Mouse (Mus musculus): ENCODE data around the gene Mettl16. TPM values are rescaled to one million over a fixed set of nuclear protein-coding genes. Genes with fewer than 3 reads are reported as not detected.

Gene Mettl16
- polyA plus RNA-seq, 1 experiment, result 10.9 TPM

DNA sequence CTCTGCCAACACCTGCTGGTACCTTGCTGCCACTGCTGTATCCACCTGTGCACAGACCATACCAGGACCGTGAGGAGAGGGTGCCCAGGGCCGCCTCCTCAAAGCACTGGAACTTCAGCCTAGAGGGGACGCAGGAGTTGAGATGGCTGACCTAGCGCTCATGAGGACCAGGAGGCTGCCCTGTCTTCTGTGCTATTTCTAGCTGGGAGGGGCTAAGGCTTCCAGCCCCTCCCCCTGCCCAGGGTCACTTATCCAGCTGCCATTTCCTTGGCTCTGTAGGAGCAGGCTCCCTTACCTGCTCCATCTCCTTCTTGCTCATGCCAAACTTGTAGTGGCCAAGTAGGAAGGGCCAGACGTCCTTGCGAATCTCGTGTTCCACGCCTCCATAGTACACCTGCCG is 87.1 kb downstream of the Mettl16 start:
- no peaks in the 10 kb centered on the region for H3K79me2 ChIP-seq (ENCODE audit: control insufficient read depth, insufficient read depth)
- no peak overlapping the region for H3K4me2 ChIP-seq (ENCODE audit: low read depth)
- H3K27me3 ChIP-seq (ENCODE audit: control insufficient read depth, insufficient read depth, insufficient read length), result no peaks in the 10 kb centered on the region
- TF ChIP-seq USF1 (IDR thresholded peaks at IDR 0.05; ENCODE audit: low read depth) (no peak), E2F4 (IDR thresholded peaks at IDR 0.05; ENCODE audit: insufficient read depth) (no peak), TCF12 (IDR thresholded peaks at IDR 0.05; ENCODE audit: insufficient read depth, poor library complexity, severe bottlenecking) (no peak)
- no peak overlapping the region for H3K4me3 ChIP-seq
- H3ac ChIP-seq (ENCODE audit: control insufficient read depth, insufficient read length), result no peak overlapping the region
- no peaks in the 10 kb centered on the region for H3K36me3 ChIP-seq (ENCODE audit: control insufficient read depth, insufficient read depth)

DNA sequence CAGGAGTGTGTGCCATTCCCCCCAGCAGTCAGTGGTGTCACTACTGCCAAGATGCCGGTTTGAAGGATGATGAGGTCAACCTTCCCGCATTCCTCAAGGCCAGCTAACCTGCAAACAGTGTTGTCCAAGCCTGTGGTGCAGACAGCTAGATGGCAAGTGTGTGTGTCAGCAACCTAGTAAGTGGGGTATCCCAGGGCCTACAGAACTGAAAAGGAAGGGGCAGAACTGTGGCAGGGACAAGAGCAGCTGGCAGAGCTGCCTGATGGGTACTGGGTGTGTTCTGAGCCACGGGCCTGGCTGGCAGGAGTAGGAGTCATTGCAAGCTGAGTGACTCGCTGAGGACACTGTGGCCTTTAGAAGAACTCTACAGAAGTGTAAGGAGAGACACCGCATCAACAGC is 91.5 kb downstream of the Mettl16 start:
- TF ChIP-seq CEBPB (IDR thresholded peaks at IDR 0.05; ENCODE audit: insufficient read depth, poor library complexity, severe bottlenecking) (no peak), MYOD1 (IDR thresholded peaks at IDR 0.05; ENCODE audit: control insufficient read depth in 1 of 3, insufficient read length in 2 of 3, low read depth in 2 of 3) (peak in 1 of 3 experiments; percentile 51), TCF12 (IDR thresholded peaks at IDR 0.05; ENCODE audit: insufficient read depth, poor library complexity, severe bottlenecking) (no peak), POLR2A (IDR thresholded peaks at IDR 0.05; ENCODE audit: insufficient read length, low read depth) (no peak), E2F4 (IDR thresholded peaks at IDR 0.05; ENCODE audit: insufficient read depth) (no peak), POLR2AphosphoS2 (IDR thresholded peaks at IDR 0.05; ENCODE audit: insufficient read length, low read depth) (no peak), SRF (IDR thresholded peaks at IDR 0.05; ENCODE audit: control insufficient read depth, insufficient read length, low read depth) (no peak), MYOG (IDR thresholded peaks at IDR 0.05; ENCODE audit: control insufficient read depth in 1 of 3, insufficient read depth in 1 of 3, insufficient read length in 2 of 3, low read depth in 2 of 3) (peak in 1 of 3 experiments; percentile 54), TCF3 (IDR thresholded peaks at IDR 0.05; ENCODE audit: insufficient read length, low read depth) (no peak), REST (IDR thresholded peaks at IDR 0.05; ENCODE audit: insufficient read depth, insufficient read length) (no peak), USF1 (IDR thresholded peaks at IDR 0.05; ENCODE audit: low read depth) (no peak), MAX (IDR thresholded peaks at IDR 0.05; ENCODE audit: low read depth) (no peak)

DNA sequence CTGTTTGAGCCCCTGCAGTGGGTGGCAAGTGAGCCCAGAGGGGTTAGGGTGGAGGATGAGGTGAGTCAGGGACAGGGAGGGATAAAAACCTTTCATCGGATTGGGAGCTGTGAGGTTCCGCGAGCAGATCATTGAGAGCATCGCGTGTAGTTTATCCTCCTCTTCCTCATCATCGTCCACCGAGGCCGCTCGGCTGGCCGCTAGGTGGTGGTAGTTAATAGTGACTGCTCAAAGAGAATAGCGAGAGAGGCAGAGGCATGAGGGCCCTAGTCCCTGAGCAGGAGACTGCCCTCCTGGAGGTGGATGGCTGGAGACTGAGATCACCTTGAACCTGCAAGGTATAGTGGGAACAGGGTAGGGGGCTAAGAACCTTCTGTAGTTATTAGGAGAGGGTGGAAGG is 92.8 kb downstream of the Mettl16 start:
- Histone ChIP-seq H3K4me3 (no peak overlapping the region), H3K4me2 (ENCODE audit: low read depth) (no peak overlapping the region), H3ac (ENCODE audit: control insufficient read depth, insufficient read length) (no peak overlapping the region), H3K79me2 (ENCODE audit: control insufficient read depth, insufficient read depth) (no peaks in the 10 kb centered on the region), H3K36me3 (ENCODE audit: control insufficient read depth, insufficient read depth) (no peaks in the 10 kb centered on the region), H3K27me3 (ENCODE audit: control insufficient read depth, insufficient read depth, insufficient read length) (no peaks in the 10 kb centered on the region)
- no peak for TF ChIP-seq POLR2A (IDR thresholded peaks at IDR 0.05; ENCODE audit: insufficient read length, low read depth)
- TF ChIP-seq REST (IDR thresholded peaks at IDR 0.05; ENCODE audit: insufficient read depth, insufficient read length), result no peak
- no peak for TF ChIP-seq SRF (IDR thresholded peaks at IDR 0.05; ENCODE audit: control insufficient read depth, insufficient read length, low read depth)
- TF ChIP-seq POLR2AphosphoS2 (IDR thresholded peaks at IDR 0.05; ENCODE audit: insufficient read length, low read depth), result no peak
- no peak for TF ChIP-seq MAX (IDR thresholded peaks at IDR 0.05; ENCODE audit: low read depth)
- TF ChIP-seq E2F4 (IDR thresholded peaks at IDR 0.05; ENCODE audit: insufficient read depth), result no peak
- no peak for TF ChIP-seq MYOG (IDR thresholded peaks at IDR 0.05; ENCODE audit: control insufficient read depth in 1 of 3, insufficient read depth in 1 of 3, insufficient read length in 2 of 3, low read depth in 2 of 3)
- no peak for TF ChIP-seq TCF12 (IDR thresholded peaks at IDR 0.05; ENCODE audit: insufficient read depth, poor library complexity, severe bottlenecking)
- no peak for TF ChIP-seq USF1 (IDR thresholded peaks at IDR 0.05; ENCODE audit: low read depth)
- no peak for TF ChIP-seq CEBPB (IDR thresholded peaks at IDR 0.05; ENCODE audit: insufficient read depth, poor library complexity, severe bottlenecking)
- TF ChIP-seq TCF3 (IDR thresholded peaks at IDR 0.05; ENCODE audit: insufficient read length, low read depth), result no peak
- no peak for TF ChIP-seq MYOD1 (IDR thresholded peaks at IDR 0.05; ENCODE audit: control insufficient read depth in 1 of 3, insufficient read length in 2 of 3, low read depth in 2 of 3)

More for the DNA sequence above, 91.5 kb downstream of the Mettl16 start:
- no peak overlapping the region for H3K4me3 ChIP-seq
- no peak overlapping the region for H3ac ChIP-seq (ENCODE audit: control insufficient read depth, insufficient read length)
- no peaks in the 10 kb centered on the region for H3K79me2 ChIP-seq (ENCODE audit: control insufficient read depth, insufficient read depth)
- no peak overlapping the region for H3K4me2 ChIP-seq (ENCODE audit: low read depth)
- no peaks in the 10 kb centered on the region for H3K27me3 ChIP-seq (ENCODE audit: control insufficient read depth, insufficient read depth, insufficient read length)
- no peaks in the 10 kb centered on the region for H3K36me3 ChIP-seq (ENCODE audit: control insufficient read depth, insufficient read depth)

GRCm38 (mm10) chr11:74864421-74864820 is 93.8 kb downstream of the Mettl16 start:
- no peak for TF ChIP-seq MYOG (IDR thresholded peaks at IDR 0.05; ENCODE audit: control insufficient read depth in 1 of 3, insufficient read depth in 1 of 3, insufficient read length in 2 of 3, low read depth in 2 of 3)
- no peak for TF ChIP-seq POLR2A (IDR thresholded peaks at IDR 0.05; ENCODE audit: insufficient read length, low read depth)
- TF ChIP-seq E2F4 (IDR thresholded peaks at IDR 0.05; ENCODE audit: insufficient read depth), result no peak
- no peak for TF ChIP-seq CEBPB (IDR thresholded peaks at IDR 0.05; ENCODE audit: insufficient read depth, poor library complexity, severe bottlenecking)
- no peak for TF ChIP-seq REST (IDR thresholded peaks at IDR 0.05; ENCODE audit: insufficient read depth, insufficient read length)
- no peak for TF ChIP-seq POLR2AphosphoS2 (IDR thresholded peaks at IDR 0.05; ENCODE audit: insufficient read length, low read depth)
- no peak for TF ChIP-seq SRF (IDR thresholded peaks at IDR 0.05; ENCODE audit: control insufficient read depth, insufficient read length, low read depth)
- no peak for TF ChIP-seq MAX (IDR thresholded peaks at IDR 0.05; ENCODE audit: low read depth)
- Histone ChIP-seq H3K4me2 (ENCODE audit: low read depth) (no peak overlapping the region), H3K27me3 (ENCODE audit: control insufficient read depth, insufficient read depth, insufficient read length) (no peaks in the 10 kb centered on the region), H3K36me3 (ENCODE audit: control insufficient read depth, insufficient read depth) (no peaks in the 10 kb centered on the region), H3K79me2 (ENCODE audit: control insufficient read depth, insufficient read depth) (no peaks in the 10 kb centered on the region), H3ac (ENCODE audit: control insufficient read depth, insufficient read length) (no peak overlapping the region), H3K4me3 (no peak overlapping the region)

- no peak overlapping the region for H3K4me3 ChIP-seq
- H3K79me2 ChIP-seq (ENCODE audit: control insufficient read depth, insufficient read depth), result no peaks in the 10 kb centered on the region
- H3K4me2 ChIP-seq (ENCODE audit: low read depth), result no peak overlapping the region
- H3K36me3 ChIP-seq (ENCODE audit: control insufficient read depth, insufficient read depth), result no peaks in the 10 kb centered on the region
- TF ChIP-seq REST (IDR thresholded peaks at IDR 0.05; ENCODE audit: insufficient read depth, insufficient read length) (no peak), TCF12 (IDR thresholded peaks at IDR 0.05; ENCODE audit: insufficient read depth, poor library complexity, severe bottlenecking) (no peak), TCF3 (IDR thresholded peaks at IDR 0.05; ENCODE audit: insufficient read length, low read depth) (no peak), POLR2A (IDR thresholded peaks at IDR 0.05; ENCODE audit: insufficient read length, low read depth) (no peak), E2F4 (IDR thresholded peaks at IDR 0.05; ENCODE audit: insufficient read depth) (no peak), SRF (IDR thresholded peaks at IDR 0.05; ENCODE audit: control insufficient read depth, insufficient read length, low read depth) (no peak), CEBPB (IDR thresholded peaks at IDR 0.05; ENCODE audit: insufficient read depth, poor library complexity, severe bottlenecking) (no peak), MAX (IDR thresholded peaks at IDR 0.05; ENCODE audit: low read depth) (no peak), POLR2AphosphoS2 (IDR thresholded peaks at IDR 0.05; ENCODE audit: insufficient read length, low read depth) (no peak)
- H3ac ChIP-seq (ENCODE audit: control insufficient read depth, insufficient read length), result no peak overlapping the region
- no peaks in the 10 kb centered on the region for H3K27me3 ChIP-seq (ENCODE audit: control insufficient read depth, insufficient read depth, insufficient read length)
Observed at GRCm38 (mm10) chr11:74865252-74865651, 94.6 kb downstream of the Mettl16 start.
